Mouse (Mus musculus): Measurements from ENCODE around the gene Tmem44.
"Not testable (repeated sequence)": the region's sequence is repeated elsewhere in the genome, so short reads cannot be mapped to it uniquely, and the experiment has no call there.

The Tmem44 gene

DNA sequence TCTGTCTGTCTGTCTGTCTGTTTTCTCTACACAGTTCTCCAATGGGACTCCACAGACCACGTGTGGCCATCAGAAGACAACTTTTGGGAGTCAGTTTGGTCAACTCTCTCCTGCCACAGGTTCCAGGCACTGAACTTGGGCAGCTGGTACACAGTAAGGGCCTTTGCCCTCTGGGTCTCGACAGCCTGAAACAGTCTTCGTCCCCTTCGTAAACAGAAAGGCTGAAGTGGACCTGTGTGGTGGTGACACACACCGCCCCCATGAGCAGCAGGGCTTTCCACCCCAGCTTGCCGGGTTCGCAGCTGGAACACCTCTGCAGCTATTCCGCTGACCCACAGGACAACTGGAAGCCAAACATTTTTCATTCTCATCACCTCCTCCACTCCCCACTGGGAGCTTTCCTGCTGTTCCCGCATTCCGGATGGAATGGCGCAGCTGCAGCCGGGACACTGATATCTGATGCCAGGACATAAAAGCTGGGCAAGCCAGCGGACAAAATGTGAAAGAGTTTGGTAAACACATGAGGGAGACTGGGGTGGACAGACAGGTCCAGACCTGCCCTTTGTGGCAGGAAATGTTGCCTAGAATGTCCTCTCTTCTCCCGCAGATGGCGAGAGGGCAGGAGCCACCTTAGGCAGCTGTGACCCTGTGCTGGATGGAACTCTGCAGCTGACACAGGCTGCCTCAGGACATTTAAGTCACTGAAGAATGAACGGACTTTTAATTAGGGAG lies 51.4 kb downstream of the Tmem44 start:
- DNase-seq (ENCODE audit: low read depth, low spot score): no peak

DNA sequence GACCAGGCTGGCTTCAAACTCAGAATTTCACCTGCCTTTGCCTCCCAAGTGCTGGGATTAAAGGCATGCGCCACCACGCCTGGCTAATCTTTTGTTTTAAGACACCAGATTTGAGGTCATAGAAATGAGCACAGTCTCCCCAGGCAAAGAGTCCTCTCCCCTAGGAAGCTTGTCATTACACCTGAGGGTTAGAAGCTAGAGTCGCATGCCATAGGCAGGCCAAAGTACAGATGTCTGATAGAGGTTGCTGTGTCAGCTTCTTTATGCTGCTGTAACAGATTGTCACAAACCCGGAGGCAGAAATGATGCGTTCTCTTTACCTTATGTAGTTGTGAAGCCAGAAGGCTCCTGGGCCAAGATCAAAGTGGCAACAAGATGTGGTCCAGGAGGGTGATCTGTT lies 53.3 kb downstream of the Tmem44 start:
- DNase-seq (ENCODE audit: low read depth, low spot score): no peak

DNA sequence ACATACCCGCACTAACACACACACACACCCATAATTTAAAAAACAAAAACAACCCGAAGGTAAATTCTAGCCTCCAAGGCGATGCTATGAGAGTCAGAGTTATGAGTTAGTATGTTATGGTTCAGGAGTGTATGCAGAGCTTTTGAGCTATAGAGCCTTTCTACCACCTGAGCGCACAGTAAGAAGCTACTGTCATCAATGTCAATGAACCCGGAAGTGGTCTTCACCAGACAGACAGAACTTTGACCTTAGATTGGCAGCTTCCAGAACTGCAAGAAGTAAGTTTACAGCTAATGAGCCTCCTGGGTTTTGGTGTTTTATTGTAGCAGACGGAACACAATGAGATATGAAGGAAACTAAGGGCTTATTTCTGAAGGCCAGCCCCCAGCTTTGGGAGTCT lies 55.8 kb downstream of the Tmem44 start:
- no peak for DNase-seq (ENCODE audit: low read depth, low spot score)

DNA sequence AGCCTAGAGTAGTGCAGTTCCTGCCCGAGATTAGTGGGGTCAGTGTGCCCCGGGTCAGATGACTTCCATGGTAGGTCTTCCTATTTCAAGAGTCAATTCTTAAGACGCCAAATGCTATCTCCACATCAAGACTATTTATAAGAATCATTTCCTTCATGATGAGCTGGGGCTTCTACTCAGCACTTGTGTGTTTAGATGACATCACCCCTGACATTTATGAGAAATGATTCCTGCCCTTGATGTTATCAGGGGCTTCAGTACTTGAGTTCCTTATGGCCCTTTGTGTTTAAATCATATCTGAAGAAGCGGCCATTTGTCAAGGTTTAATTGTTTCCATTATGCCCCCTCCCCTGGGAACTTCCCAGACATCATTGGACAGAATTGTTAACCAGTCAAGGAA lies 58.9 kb downstream of the Tmem44 start:
- DNase-seq (ENCODE audit: low read depth, low spot score): no peak

DNA sequence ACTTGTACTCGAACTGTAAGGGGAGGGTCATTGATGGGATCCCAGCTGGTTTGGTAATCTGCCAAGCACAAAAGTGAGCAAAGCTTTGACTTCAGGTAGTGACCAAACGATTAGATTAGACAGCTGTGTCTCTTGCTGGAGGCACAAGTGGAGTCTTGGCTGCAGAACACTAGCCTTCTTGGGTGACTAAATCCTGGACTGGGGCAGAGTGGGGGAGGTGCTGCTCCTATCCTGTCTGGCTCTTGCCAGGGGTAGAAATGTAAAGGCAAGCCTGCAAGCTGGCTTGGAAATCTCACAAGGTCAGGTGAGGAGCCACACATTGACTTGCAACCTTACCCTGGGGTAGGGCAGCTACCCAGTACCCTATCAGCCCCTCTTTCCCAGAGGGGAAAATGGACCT lies 59.9 kb downstream of the Tmem44 start:
- DNase-seq (ENCODE audit: low read depth, low spot score): no peak

DNA sequence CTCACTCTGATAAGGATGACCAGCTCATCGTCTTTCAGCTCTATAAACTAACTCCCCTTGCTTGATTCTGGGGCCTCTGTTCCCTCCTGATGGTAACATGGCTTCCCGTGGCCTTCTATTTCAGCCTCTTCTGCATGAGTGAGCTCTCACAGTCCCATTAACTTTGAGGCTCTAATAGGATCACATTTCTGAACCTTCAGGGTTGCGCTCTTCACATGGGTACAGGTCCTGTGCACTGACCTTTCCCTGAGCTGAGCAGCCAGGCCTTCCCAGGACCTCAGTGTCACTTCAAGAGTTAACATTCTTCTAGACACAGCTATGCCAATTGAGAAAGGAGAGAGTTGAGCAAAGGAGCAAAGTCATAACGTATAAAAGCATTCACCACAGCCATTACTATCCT lies 60.3 kb downstream of the Tmem44 start:
- no peak for DNase-seq (ENCODE audit: low read depth, low spot score)

DNA sequence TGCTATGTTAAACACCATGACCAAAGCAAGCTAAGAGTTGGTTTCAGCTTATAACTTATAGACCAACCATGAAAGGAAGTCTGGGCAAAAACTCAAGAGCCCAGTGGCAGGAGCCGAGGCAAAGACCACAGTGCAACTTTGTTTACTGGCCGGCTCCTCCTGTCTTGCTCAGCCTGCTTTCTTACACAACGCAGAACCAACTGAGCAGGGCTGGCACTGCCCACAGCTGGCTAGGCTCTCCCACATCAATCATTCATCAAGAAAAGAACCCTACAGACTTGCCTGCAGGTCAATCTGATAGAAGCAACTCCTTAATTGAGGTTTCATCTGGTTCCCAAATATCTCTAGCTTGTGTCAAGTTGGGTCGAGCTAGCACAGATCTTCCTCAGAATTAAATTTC lies 61.0 kb downstream of the Tmem44 start:
- DNase-seq (ENCODE audit: low read depth, low spot score): no peak

DNA sequence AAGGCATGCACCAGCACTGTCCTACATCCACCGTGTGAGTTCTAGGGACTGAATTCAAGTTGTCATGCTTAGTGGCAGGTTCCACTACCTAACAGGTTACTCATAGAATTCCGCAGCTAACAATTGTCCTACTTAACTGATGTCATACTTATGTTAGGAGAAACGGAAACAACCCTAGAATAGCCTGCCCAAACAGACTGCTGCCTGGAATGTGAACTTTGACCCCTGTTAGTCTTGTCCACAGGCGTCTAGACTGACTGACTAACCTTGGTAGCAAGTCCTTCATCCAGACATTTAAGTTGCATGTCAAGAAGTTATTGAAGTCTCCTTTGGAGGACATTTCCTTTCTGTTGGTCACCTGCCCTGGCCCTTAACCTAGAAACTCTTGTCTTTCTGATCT lies 64.1 kb downstream of the Tmem44 start:
- no peak for DNase-seq (ENCODE audit: low read depth, low spot score)

DNA sequence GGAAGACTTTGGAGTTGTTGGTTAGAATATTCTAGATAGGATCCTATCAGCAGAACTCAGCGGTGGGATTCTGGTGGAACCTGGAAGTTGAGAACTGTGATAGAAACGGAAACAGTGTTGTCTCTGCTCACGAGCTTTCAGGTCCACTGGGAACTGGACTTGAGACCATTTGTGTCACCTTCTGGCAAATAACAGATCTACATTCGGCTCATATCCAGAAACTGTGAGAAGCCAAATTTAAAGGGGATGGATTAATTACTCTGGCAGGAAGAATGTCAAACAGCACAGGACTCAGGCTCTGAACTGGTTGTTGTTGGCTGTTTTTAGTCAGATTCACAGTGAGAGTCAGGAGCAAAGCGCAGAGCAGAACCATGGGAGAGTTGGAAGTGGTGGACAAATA lies 72.9 kb downstream of the Tmem44 start:
- DNase-seq (ENCODE audit: low read depth, low spot score): no peak

DNA sequence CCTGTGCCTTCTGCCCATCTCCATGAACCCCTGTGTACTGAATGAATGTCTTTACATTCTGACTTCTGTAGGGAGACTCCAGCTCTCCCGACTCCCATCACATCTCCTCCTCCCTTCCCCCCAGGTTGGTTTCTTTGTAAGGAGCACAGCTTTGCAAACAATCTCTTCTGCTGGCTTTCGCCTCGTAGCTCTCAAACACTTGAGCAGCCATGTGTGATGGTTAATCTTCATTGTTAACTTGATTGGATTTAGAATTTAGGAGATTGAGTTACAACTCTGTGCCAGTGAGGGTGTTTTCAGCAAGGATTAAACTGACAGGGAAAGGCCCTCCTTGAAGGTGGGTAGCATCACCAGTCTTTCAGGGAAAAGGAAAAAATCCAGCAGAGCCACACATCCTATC lies 73.6 kb downstream of the Tmem44 start:
- DNase-seq (ENCODE audit: low read depth, low spot score): no peak

DNA sequence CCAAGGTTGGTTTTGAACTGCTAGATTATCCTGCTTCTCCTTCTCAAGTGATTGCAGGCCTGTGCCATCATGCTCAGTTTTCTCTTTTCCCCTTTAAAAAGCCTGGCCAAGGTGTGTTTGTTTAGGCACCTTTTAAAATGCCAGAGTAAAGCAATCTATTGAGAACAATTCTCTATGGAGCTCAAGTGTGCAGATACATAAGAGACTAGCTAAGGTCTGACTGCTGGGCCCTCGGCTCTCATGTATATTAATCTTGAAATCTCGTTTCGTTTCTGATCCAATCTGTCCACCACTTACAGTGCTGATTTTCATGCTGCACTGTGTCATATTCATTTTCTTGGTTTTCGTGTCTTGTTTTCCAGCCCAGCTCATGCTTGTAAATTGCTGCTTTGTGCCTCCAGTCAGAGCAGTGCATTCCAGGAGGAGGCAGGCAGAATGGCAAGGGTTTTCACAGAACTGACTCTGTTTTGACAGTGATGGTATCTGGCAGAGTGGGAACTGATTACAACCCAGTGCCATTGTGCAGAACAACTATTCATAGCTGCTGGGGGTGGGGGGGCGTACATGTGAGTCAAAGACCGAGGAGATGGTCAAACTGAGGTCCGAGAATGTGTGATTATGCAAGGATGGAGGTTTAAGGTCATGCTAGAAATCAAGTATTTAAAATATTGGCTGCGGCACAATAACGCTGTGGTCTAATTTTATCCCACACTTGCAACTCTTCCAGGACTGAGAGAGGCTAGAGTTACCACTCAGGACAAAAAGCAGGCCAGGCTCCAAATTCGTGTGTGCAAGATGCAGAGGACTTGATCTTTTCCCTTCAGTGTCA lies 74.8 kb downstream of the Tmem44 start:
- peak; percentile 26 for DNase-seq (ENCODE audit: low read depth, low spot score)

DNA sequence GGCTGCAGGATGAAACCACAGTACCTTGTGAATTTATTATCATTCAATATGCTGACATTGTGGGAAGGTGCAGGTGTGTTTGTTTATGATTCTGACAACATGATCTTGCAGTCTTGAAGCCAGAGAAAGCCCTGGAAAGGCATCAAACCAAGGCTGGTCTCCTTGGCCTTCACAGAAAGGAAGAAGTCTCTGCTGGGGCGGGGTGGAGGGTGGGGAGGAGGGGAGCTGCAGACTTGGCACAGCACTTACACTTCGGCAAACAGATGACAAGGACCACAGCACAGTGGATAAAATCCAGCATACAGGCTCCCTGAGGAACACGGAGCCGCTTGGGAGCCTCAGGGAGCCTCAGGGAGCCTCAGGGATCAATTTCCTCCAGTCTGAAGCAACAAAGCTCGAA lies 78.2 kb downstream of the Tmem44 start:
- no peak for DNase-seq (ENCODE audit: low read depth, low spot score)

DNA sequence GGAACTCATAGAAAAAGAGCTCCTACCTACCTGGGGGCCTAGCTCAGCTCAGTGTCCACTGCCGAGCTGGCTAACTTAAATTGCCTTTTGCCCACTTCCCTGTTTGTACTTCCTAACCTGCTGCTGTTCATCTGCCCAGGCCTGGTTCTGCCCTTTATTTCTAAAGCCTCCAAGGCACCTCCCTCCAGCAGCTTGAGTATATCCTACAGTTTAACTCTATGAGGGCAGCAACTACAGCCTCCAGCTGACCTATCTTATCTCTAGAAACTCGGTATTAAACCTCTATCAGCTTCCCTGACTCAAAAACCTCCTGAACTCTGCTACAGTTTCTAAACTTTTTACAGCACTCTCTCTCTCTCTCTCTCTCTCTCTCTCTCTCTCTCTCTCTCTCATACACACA lies 78.7 kb downstream of the Tmem44 start:
- no peak for DNase-seq (ENCODE audit: low read depth, low spot score)

DNA sequence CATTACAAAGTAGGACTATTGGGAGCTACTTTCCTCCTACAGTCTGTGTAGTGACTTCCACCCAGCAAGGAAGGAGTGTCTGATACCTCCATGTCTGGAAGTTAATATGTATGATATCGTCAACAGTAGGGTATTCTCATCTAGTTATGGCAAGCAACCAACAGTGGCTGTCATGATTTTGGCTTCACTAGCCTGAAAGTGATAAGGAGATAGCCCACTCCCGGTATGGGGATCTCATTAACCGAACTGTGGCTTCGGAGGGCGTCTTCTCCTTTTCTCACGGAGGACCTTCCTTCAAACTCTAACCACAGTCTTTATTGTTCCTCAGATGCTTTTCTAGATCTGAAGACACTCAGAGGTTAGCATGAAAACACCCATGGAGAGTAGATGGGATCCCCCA lies 81.7 kb downstream of the Tmem44 start:
- no peak for DNase-seq (ENCODE audit: low read depth, low spot score)

DNA sequence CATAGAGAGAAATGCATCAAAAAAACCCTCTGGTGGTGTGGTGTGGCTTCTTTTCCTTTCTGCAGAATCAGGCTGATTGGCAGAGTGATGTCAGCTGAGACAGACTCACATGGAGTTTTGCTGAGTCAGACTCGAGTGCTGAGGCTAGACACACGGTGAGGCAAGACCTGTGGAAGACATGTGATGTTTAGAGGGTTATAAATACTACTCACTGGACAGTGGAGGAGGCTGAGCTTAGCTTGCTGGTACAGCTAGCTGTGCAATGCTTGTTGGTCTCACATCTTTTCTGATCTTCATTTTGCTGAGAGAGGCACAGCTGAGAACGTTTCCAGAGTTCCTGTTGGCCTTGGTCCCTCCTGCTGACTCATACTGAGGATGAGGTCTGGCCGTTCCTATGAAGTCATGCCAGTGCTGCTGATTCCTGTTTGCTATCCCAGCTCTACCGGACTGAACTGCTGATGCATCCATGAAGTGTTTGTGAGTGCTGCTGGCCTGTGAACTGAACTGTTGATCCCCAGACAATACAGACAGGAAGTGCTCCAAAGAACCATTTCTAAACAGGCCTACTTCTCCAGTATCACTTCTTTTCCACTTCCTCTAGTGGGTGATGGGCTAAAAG lies 84.9 kb downstream of the Tmem44 start:
- DNase-seq (ENCODE audit: low read depth, low spot score): no peak

DNA sequence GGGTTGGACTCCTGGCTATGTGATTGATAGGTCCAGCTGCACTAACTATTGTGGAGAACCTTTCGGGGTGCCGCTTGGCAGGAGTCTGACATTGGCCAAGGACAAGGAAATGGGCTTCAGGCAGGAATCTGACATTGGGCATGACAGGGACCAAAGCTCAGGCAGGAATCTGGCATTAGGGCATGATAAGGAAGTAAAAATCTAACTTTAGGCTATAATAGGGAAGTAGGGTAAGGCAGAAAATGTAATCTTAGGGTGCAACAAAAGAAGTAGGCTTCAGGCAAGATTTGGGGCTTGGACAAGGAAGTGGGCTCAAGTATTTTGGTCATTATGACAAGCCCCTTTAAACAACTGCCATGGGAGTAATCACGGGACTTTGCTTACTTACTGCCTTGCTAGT lies 85.9 kb downstream of the Tmem44 start:
- DNase-seq (ENCODE audit: low read depth, low spot score): not testable (repeated sequence)
